ENCODE assay signal across 8 mouse cellular contexts in genomic region chr17:37028683-37029120, GRCm38 (mm10). TPM values are rescaled to one million over a fixed set of nuclear protein-coding genes. Genes with fewer than 3 reads are reported as not detected.
A peak's percentile ranks its signal among the peaks of the same experiment; 100 is the strongest.
DNase-seq lines count a peak whose midpoint lies in the region; ATAC-seq lines count a peak whose summit lies in the region.

No protein-coding gene starts in this region.

- intact Hi-C loops in gastrocnemius, postnatal 14 days (cut with DNase I; ENCODE audit: low total_unique reads): no loop called here
- intact Hi-C loops in left cerebral cortex, postnatal 10 days (cut with DNase I): no loop called here

- peak; percentile 86 for DNase-seq in gastrocnemius, postnatal 14 days
- DNase-seq in left cerebral cortex, postnatal 10 days (ENCODE audit: extremely low spot score in 1 of 2, low spot score in 2 of 2): peak; percentile 94 to 95
- peak; percentile 91 to 92 for DNase-seq in right cerebral cortex, postnatal 36 days (ENCODE audit: low spot score in 2 of 2)

- peak; percentile 96 for ATAC-seq in activated CD4-positive, CD25-positive, alpha-beta regulatory T cell, adult 4 months
- ATAC-seq in common myeloid progenitor, adult 5-6 weeks (replicated peaks; ENCODE audit: low read depth, poor library complexity, severe bottlenecking): peak; percentile 98
- ATAC-seq in inflammation-experienced regulatory T-cells, adult 6 months: peak; percentile 96
- ATAC-seq in megakaryocyte-erythroid progenitor cell, adult 5-6 weeks (replicated peaks; ENCODE audit: low FRiP score, low TSS enrichment, poor library complexity, severe bottlenecking): peak; percentile 98
- ATAC-seq in monocyte, adult 5-6 weeks (replicated peaks; ENCODE audit: insufficient number of reproducible peaks, low FRiP score, low TSS enrichment, poor library complexity, severe bottlenecking): no peak; the same call in 1 of the 2 replicates

RNA-seq across cellular contexts. Expression of gene Mog, which starts 5.5 kb away (rescaled TPM):
- polyA plus RNA-seq in activated CD4-positive, CD25-positive, alpha-beta regulatory T cell, adult 4 months (2017; shearing (Covaris generic)): not detected
- total RNA-seq in common myeloid progenitor, adult 5-6 weeks (2017): not detected in 2 replicates
- not detected for total RNA-seq in gastrocnemius, postnatal 14 days (2021)
- polyA plus RNA-seq in inflammation-experienced regulatory T-cells, adult 6 months (2017; shearing (Covaris generic)): not detected
- 10 to 100 TPM in 1 of 2 experiments, 1 to 10 TPM in 1; 3.7 to 11.2 TPM for total RNA-seq in left cerebral cortex, postnatal 10 days (2021)
- not detected in 2 replicates for total RNA-seq in megakaryocyte-erythroid progenitor cell, adult 5-6 weeks (2014; fragmentation: Nextera tagmentation)
- total RNA-seq in megakaryocyte-erythroid progenitor cell, adult 5-6 weeks (2017): not detected in 2 replicates
- total RNA-seq in monocyte, adult 5-6 weeks (2017): not detected in 3 replicates

RNA-seq across cellular contexts. Expression of gene Gabbr1, which starts 17.1 kb away (rescaled TPM):
- polyA plus RNA-seq in activated CD4-positive, CD25-positive, alpha-beta regulatory T cell, adult 4 months (2017; shearing (Covaris generic)): 1 to 10 TPM; 5.0 to 6.2 TPM
- total RNA-seq in common myeloid progenitor, adult 5-6 weeks (2017): 1.3 and 3.5 TPM in 2 replicates
- total RNA-seq in gastrocnemius, postnatal 14 days (2021): 10 to 100 TPM in 1 of 2 experiments, 1 to 10 TPM in 1; 9.8 to 10.3 TPM
- 1 to 10 TPM; 4.1 to 8.0 (median 7.4) TPM for polyA plus RNA-seq in inflammation-experienced regulatory T-cells, adult 6 months (2017; shearing (Covaris generic))
- 100 to 1,000 TPM; 579 to 604 TPM for total RNA-seq in left cerebral cortex, postnatal 10 days (2021)
- total RNA-seq in megakaryocyte-erythroid progenitor cell, adult 5-6 weeks (2014; fragmentation: Nextera tagmentation): 9.1 and 11.1 TPM in 2 replicates
- total RNA-seq in megakaryocyte-erythroid progenitor cell, adult 5-6 weeks (2017): 0.91 and 0.99 TPM in 2 replicates
- 20.1 to 24.2 TPM (median 24.1 TPM) in 3 replicates for total RNA-seq in monocyte, adult 5-6 weeks (2017)

RNA-seq across cellular contexts. Expression of gene Zfp57, which starts 27.7 kb away (rescaled TPM):
- polyA plus RNA-seq in activated CD4-positive, CD25-positive, alpha-beta regulatory T cell, adult 4 months (2017; shearing (Covaris generic)): not detected
- total RNA-seq in common myeloid progenitor, adult 5-6 weeks (2017): 1.1 and 2.9 TPM in 2 replicates
- 1 to 10 TPM in 1 of 2 experiments, under 1 TPM in 1; 0.74 to 1.5 TPM for total RNA-seq in gastrocnemius, postnatal 14 days (2021)
- polyA plus RNA-seq in inflammation-experienced regulatory T-cells, adult 6 months (2017; shearing (Covaris generic)): not detected
- 10 to 100 TPM; 68.8 to 72.1 TPM for total RNA-seq in left cerebral cortex, postnatal 10 days (2021)
- 0.87 TPM in 1 of 2 replicates, not detected in the other for total RNA-seq in megakaryocyte-erythroid progenitor cell, adult 5-6 weeks (2014; fragmentation: Nextera tagmentation)
- total RNA-seq in megakaryocyte-erythroid progenitor cell, adult 5-6 weeks (2017): 0.08 TPM in 1 of 2 replicates, not detected in the other
- 0.64 to 3.4 TPM in 2 of 3 replicates, not detected in the other for total RNA-seq in monocyte, adult 5-6 weeks (2017)

RNA-seq across cellular contexts. Expression of gene H2-M5, which starts 39.4 kb away (rescaled TPM):
- polyA plus RNA-seq in activated CD4-positive, CD25-positive, alpha-beta regulatory T cell, adult 4 months (2017; shearing (Covaris generic)): not detected
- total RNA-seq in common myeloid progenitor, adult 5-6 weeks (2017): not detected in 2 replicates
- not detected for total RNA-seq in gastrocnemius, postnatal 14 days (2021)
- under 1 TPM in 2 of 3 experiments, not detected in 1; 0.16 to 0.39 TPM for polyA plus RNA-seq in inflammation-experienced regulatory T-cells, adult 6 months (2017; shearing (Covaris generic))
- total RNA-seq in left cerebral cortex, postnatal 10 days (2021): 1 to 10 TPM; 3.6 to 3.9 TPM
- not detected in 2 replicates for total RNA-seq in megakaryocyte-erythroid progenitor cell, adult 5-6 weeks (2014; fragmentation: Nextera tagmentation)
- not detected in 2 replicates for total RNA-seq in megakaryocyte-erythroid progenitor cell, adult 5-6 weeks (2017)
- total RNA-seq in monocyte, adult 5-6 weeks (2017): not detected in 3 replicates

RNA-seq across cellular contexts. Expression of gene 2410137M14Rik, which starts 47.7 kb away (rescaled TPM):
- not detected for polyA plus RNA-seq in activated CD4-positive, CD25-positive, alpha-beta regulatory T cell, adult 4 months (2017; shearing (Covaris generic))
- not detected in 2 replicates for total RNA-seq in common myeloid progenitor, adult 5-6 weeks (2017)
- under 1 TPM in 1 of 2 experiments, not detected in 1; 0.25 TPM for total RNA-seq in gastrocnemius, postnatal 14 days (2021)
- polyA plus RNA-seq in inflammation-experienced regulatory T-cells, adult 6 months (2017; shearing (Covaris generic)): not detected
- total RNA-seq in left cerebral cortex, postnatal 10 days (2021): under 1 TPM in 1 of 2 experiments, not detected in 1; 0.87 TPM
- total RNA-seq in megakaryocyte-erythroid progenitor cell, adult 5-6 weeks (2014; fragmentation: Nextera tagmentation): not detected in 2 replicates
- not detected in 2 replicates for total RNA-seq in megakaryocyte-erythroid progenitor cell, adult 5-6 weeks (2017)
- total RNA-seq in monocyte, adult 5-6 weeks (2017): not detected in 3 replicates

Comparison
In these comparisons a context has a peak if more than half of its experiments do, and no peak if none do; other contexts are left out.
1. RNA of gene Gabbr1, which starts 17.1 kb away (total RNA-seq): 579 to 604 TPM in left cerebral cortex, postnatal 10 days; 20.1 to 24.2 TPM in monocyte, adult 5-6 weeks, 0.91 to 11.1 TPM in megakaryocyte-erythroid progenitor cell, adult 5-6 weeks, 9.8 to 10.3 TPM in gastrocnemius, postnatal 14 days and 1.3 to 3.5 TPM in common myeloid progenitor, adult 5-6 weeks; every median in the first group is over 10 times any median in the second.
2. RNA of gene Zfp57, which starts 27.7 kb away (total RNA-seq): 68.8 to 72.1 TPM in left cerebral cortex, postnatal 10 days; 0.74 to 1.5 TPM in gastrocnemius, postnatal 14 days, 1.1 to 2.9 TPM in common myeloid progenitor, adult 5-6 weeks, 0.08 to 0.87 TPM in megakaryocyte-erythroid progenitor cell, adult 5-6 weeks and 0.64 to 3.4 TPM in monocyte, adult 5-6 weeks; every median in the first group is over 10 times any median in the second.
3. Peak in every context shown above with its lines, with median percentiles within 50 percentile points of each other: DNase-seq.